Mouse (Mus musculus) forebrain, embryonic 12.5 days (tissue): ENCODE data around the gene Elp4. TPM values are rescaled to one million over a fixed set of nuclear protein-coding genes. Genes with fewer than 3 reads are reported as not detected.

Experiments
- ATAC-seq: fragments of 200-750 bp; cut with Nextera tagmentation; 2 replicates; pipeline ENCODE4 v1.8.0; 2017; ENCODE audit warnings: moderate TSS enrichment; ENCODE audit not compliant: low FRiP score
- H3K27ac ChIP-seq: fragments of 300-500 bp; sonication (generic); 2 replicates; pipeline ENCODE4 v1.5.1; 2016; ENCODE audit warnings: mild to moderate bottlenecking
- H3K27me3 ChIP-seq: fragments of 300-500 bp; sonication (generic); 2 replicates; pipeline ENCODE4 v1.6.1; 2016; ENCODE audit warnings: mild to moderate bottlenecking
- H3K36me3 ChIP-seq: fragments of 300-500 bp; sonication (generic); replicated peaks from 2 replicates; pipeline ENCODE4 v1.6.1; 2016; ENCODE audit warnings: mild to moderate bottlenecking
- H3K4me1 ChIP-seq: fragments of 300-500 bp; sonication (generic); 2 replicates; pipeline ENCODE4 v1.6.1; 2016
- H3K4me2 ChIP-seq: fragments of 300-500 bp; sonication (generic); 2 replicates; pipeline ENCODE4 v1.6.1; 2016; ENCODE audit warnings: mild to moderate bottlenecking, moderate library complexity
- H3K4me3 ChIP-seq: fragments of 300-500 bp; sonication (generic); replicated peaks from 2 replicates; pipeline ENCODE4 v1.5.1; 2016; ENCODE audit warnings: mild to moderate bottlenecking
- H3K9ac ChIP-seq: fragments of 300-500 bp; sonication (generic); 2 replicates; pipeline ENCODE4 v1.6.1; 2016; ENCODE audit warnings: mild to moderate bottlenecking
- H3K9me3 ChIP-seq: fragments of 300-500 bp; sonication (generic); 2 replicates; pipeline ENCODE4 v1.6.1; 2016
- WGBS: fragments of 180-500 bp; shearing (Covaris S2); methylation state at CpG from one replicate; pipeline ENCODE4 v1.1.7; 2016; 5-methylcytosine and 5-hydroxymethylcytosine counted together
- polyA plus RNA-seq: library from polyadenylated mRNA; unstranded; fragments of >200 nt; fragmentation: Nextera tagmentation; extraction: Ambion mirVana; gene quantifications from 2 replicates; pipeline ENCODE4 v1.2.1, GENCODE M21; 2016

Gene Elp4
- 59.1 and 63.5 TPM in 2 replicates for polyA plus RNA-seq

GRCm38 (mm10) chr2:105903896-105904756, at the start of gene Elp4, which contains the start of gene Immp1l:
Gene Elp4 (minus strand): TSS chr2:105904564.
Gene Immp1l (plus strand): TSS chr2:105904638.
- H3K27ac ChIP-seq = peak within 1 kb of the TSS; percentile 65
- under 1% methylated on average over 39 of the region's 39 CpGs for WGBS

GRCm38 (mm10) chr2:105953862-105954261, 49.5 kb upstream of the Elp4 start:
- H3K4me2 ChIP-seq = no peak overlapping the region
- no peaks in the 10 kb centered on the region for H3K27me3 ChIP-seq
- H3K9ac ChIP-seq = no peak overlapping the region
- H3K36me3 ChIP-seq = no peaks in the 10 kb centered on the region
- no peak overlapping the region for H3K27ac ChIP-seq
- H3K4me3 ChIP-seq = no peak overlapping the region
- H3K4me1 ChIP-seq = no peaks in the 10 kb centered on the region
- WGBS = 94% methylated on average over 4 of the region's 4 CpGs
- no peaks in the 10 kb centered on the region for H3K9me3 ChIP-seq
- ATAC-seq = no peak

More at GRCm38 (mm10) chr2:105903896-105904756, at the start of gene Elp4, which contains the start of gene Immp1l:
- H3K36me3 ChIP-seq = no peaks in the 10 kb centered on the region
- peak within 1 kb of the TSS; percentile 72 for H3K9ac ChIP-seq
- H3K27me3 ChIP-seq = no peaks in the 10 kb centered on the region
- no peaks in the 10 kb centered on the region for H3K9me3 ChIP-seq
- H3K4me1 ChIP-seq = peaks cover 9% of the 10 kb centered on the region
- H3K4me3 ChIP-seq = peak within 1 kb of the TSS; percentile 84
- peak; percentile 100 for ATAC-seq
- peak within 1 kb of the TSS; percentile 80 for H3K4me2 ChIP-seq

- Histone ChIP-seq H3K27me3 (no peaks in the 10 kb centered on the region), H3K9ac (no peak overlapping the region), H3K4me3 (no peak overlapping the region), H3K36me3 (no peaks in the 10 kb centered on the region), H3K4me1 (no peaks in the 10 kb centered on the region), H3K9me3 (no peaks in the 10 kb centered on the region), H3K27ac (no peak overlapping the region), H3K4me2 (no peak overlapping the region)
- 95% methylated on average over 1 of the region's 1 CpGs for WGBS
- ATAC-seq = no peak
Measured at GRCm38 (mm10) chr2:105951350-105951940, 47.1 kb upstream of the Elp4 start.

GRCm38 (mm10) chr2:105950131-105950530, 45.8 kb upstream of the Elp4 start:
- no peaks in the 10 kb centered on the region for H3K4me1 ChIP-seq
- no peaks in the 10 kb centered on the region for H3K9me3 ChIP-seq
- no peak overlapping the region for H3K27ac ChIP-seq
- no peaks in the 10 kb centered on the region for H3K27me3 ChIP-seq
- H3K36me3 ChIP-seq = no peaks in the 10 kb centered on the region
- H3K9ac ChIP-seq = no peak overlapping the region
- no peak overlapping the region for H3K4me3 ChIP-seq
- WGBS = 96% methylated on average over 2 of the region's 2 CpGs
- H3K4me2 ChIP-seq = no peak overlapping the region
- no peak for ATAC-seq

- H3K4me1 ChIP-seq = peaks cover 9% of the 10 kb centered on the region; the same call in 1 of the 2 replicates
- WGBS = 48% methylated on average over 5 of the region's 5 CpGs
- H3K9me3 ChIP-seq = no peaks in the 10 kb centered on the region
- 0 out of 2 replicates have a peak, but pooled peaks have one; percentile 33 for ATAC-seq
- no peak overlapping the region for H3K9ac ChIP-seq
- H3K27me3 ChIP-seq = no peaks in the 10 kb centered on the region
- no peaks in the 10 kb centered on the region; the same call in 1 of the 2 replicates for H3K36me3 ChIP-seq
- no peak overlapping the region for H3K4me3 ChIP-seq
- no peak overlapping the region for H3K27ac ChIP-seq
- no peak overlapping the region for H3K4me2 ChIP-seq
Measured at GRCm38 (mm10) chr2:105917623-105918346, 13.4 kb upstream of the Elp4 start.

GRCm38 (mm10) chr2:105916671-105917070, 12.3 kb upstream of the Elp4 start:
- no peak overlapping the region for H3K4me2 ChIP-seq
- H3K9ac ChIP-seq = no peak overlapping the region
- no peaks in the 10 kb centered on the region for H3K27me3 ChIP-seq
- H3K27ac ChIP-seq = no peak overlapping the region
- no peaks in the 10 kb centered on the region; the same call in 1 of the 2 replicates for H3K36me3 ChIP-seq
- H3K4me3 ChIP-seq = no peak overlapping the region
- no peaks in the 10 kb centered on the region for H3K9me3 ChIP-seq
- no peak for ATAC-seq
- WGBS = 94% methylated on average over 1 of the region's 1 CpGs
- peaks cover 9% of the 10 kb centered on the region; the same call in 1 of the 2 replicates for H3K4me1 ChIP-seq

GRCm38 (mm10) chr2:105913655-105914366, 9.4 kb upstream of the Elp4 start:
- Histone ChIP-seq H3K4me1 (peaks cover 6% of the 10 kb centered on the region; the same call in 1 of the 2 replicates), H3K27ac (no peak overlapping the region), H3K27me3 (no peaks in the 10 kb centered on the region), H3K9ac (no peak overlapping the region), H3K36me3 (peaks cover 8% of the 10 kb centered on the region), H3K4me2 (no peak overlapping the region), H3K4me3 (no peak overlapping the region), H3K9me3 (no peaks in the 10 kb centered on the region)
- ATAC-seq = peak; percentile 40
- WGBS = 45% methylated on average over 6 of the region's 6 CpGs

GRCm38 (mm10) chr2:105910611-105911010, 6.2 kb upstream of the Elp4 start:
- Histone ChIP-seq H3K27me3 (no peaks in the 10 kb centered on the region), H3K36me3 (peaks cover 8% of the 10 kb centered on the region), H3K9ac (no peak overlapping the region), H3K9me3 (no peaks in the 10 kb centered on the region), H3K4me3 (no peak overlapping the region), H3K27ac (no peak overlapping the region), H3K4me1 (0 out of 2 replicates have a peak, but pooled peaks cover under 1% of the 10 kb centered on the region), H3K4me2 (no peak overlapping the region)
- WGBS = 89% methylated on average over 3 of the region's 3 CpGs
- no peak for ATAC-seq

- no peak for ATAC-seq
- H3K27ac ChIP-seq = no peak overlapping the region
- 84% methylated on average over 5 of the region's 5 CpGs for WGBS
Measured at GRCm38 (mm10) chr2:105908351-105908750, 4.0 kb upstream of the Elp4 start.

GRCm38 (mm10) chr2:105904757-105905146, 388 bp upstream of the Elp4 start:
- Histone ChIP-seq H3K9ac (peak overlapping the region; percentile 72), H3K4me3 (peak overlapping the region; percentile 84), H3K4me1 (peaks cover 9% of the 10 kb centered on the region), H3K9me3 (no peaks in the 10 kb centered on the region), H3K36me3 (no peaks in the 10 kb centered on the region), H3K27ac (peak overlapping the region; percentile 65), H3K4me2 (peak overlapping the region; percentile 80), H3K27me3 (no peaks in the 10 kb centered on the region)
- WGBS = under 1% methylated on average over 12 of the region's 12 CpGs
- peak; percentile 37 for ATAC-seq

More at GRCm38 (mm10) chr2:105908351-105908750, 4.0 kb upstream of the Elp4 start:
- peaks cover 9% of the 10 kb centered on the region for H3K4me1 ChIP-seq
- no peaks in the 10 kb centered on the region for H3K27me3 ChIP-seq
- no peak overlapping the region for H3K4me3 ChIP-seq
- peaks cover 8% of the 10 kb centered on the region for H3K36me3 ChIP-seq
- H3K9me3 ChIP-seq = no peaks in the 10 kb centered on the region
- no peak overlapping the region for H3K4me2 ChIP-seq
- no peak overlapping the region for H3K9ac ChIP-seq

- peaks cover 30% of the 10 kb centered on the region for H3K36me3 ChIP-seq
- no peak overlapping the region for H3K4me2 ChIP-seq
- no peaks in the 10 kb centered on the region for H3K27me3 ChIP-seq
- no peak overlapping the region for H3K27ac ChIP-seq
- H3K9me3 ChIP-seq = peaks cover 3% of the 10 kb centered on the region; the same call in 1 of the 2 replicates
- H3K9ac ChIP-seq = no peak overlapping the region
- H3K4me3 ChIP-seq = no peak overlapping the region
- ATAC-seq = no peak
- H3K4me1 ChIP-seq = no peaks in the 10 kb centered on the region
Measured at GRCm38 (mm10) chr2:105890816-105891215, 13.5 kb downstream of the Elp4 start.
